Mouse (Mus musculus) embryonic fibroblast, embryonic 13.5 days (primary cell): ENCODE results near the gene Fam163a.

ENCODE experiments used
- CTCF ChIP-seq: IDR thresholded peaks from 2 replicates; pipeline ENCODE4 v1.5.1; 2011; ENCODE audit warnings: mild to moderate bottlenecking, control low read depth, low read length, moderate library complexity, borderline replicate concordance; ENCODE audit not compliant: insufficient read depth
- POLR2A ChIP-seq: IDR thresholded peaks from 2 replicates; pipeline ENCODE4 v1.6.1; 2011; ENCODE audit warnings: low read depth, mild to moderate bottlenecking, control low read depth, low read length, moderate library complexity

- no peak for TF ChIP-seq CTCF
- no peak for TF ChIP-seq POLR2A
These were observed 3.8 kb downstream of the Fam163a start for GRCm38 (mm10) chr1:156201069-156201468.
